Mouse (Mus musculus): ENCODE measurements around the gene Mrpl21.

- no peak for TF ChIP-seq CTCF (IDR thresholded peaks at IDR 0.05; ENCODE audit: low read depth)
- TF ChIP-seq EP300 (IDR thresholded peaks at IDR 0.05; ENCODE audit: low read depth): no peak
Observed at GRCm38 (mm10) chr19:3320086-3320485, 37.4 kb downstream of the Mrpl21 start.

All from heart, postnatal 0 days (tissue).